Mouse (Mus musculus): ENCODE measurements around the gene Phactr1.

Phactr1 gene

DNA sequence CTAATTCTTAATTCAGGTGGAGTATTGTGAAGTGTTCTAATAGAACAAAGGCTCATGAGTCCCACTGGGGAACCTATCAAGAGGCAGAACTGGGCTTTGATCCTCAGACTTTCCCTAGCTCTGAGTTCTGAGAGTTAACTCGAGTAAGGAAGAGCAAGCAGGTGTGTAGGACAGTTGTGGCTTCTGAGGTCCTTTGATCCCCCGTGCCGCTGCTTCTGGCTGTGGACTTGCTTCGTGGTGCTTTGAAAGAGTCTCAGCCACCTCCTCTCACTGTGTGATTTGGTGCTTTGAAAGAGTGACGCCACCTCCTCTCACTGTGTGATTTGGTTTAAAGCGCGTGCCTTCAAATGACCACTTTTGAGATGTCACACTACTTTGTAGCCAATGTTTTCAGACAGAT, 305.4 kb downstream of the Phactr1 start:
- DNase-seq = no peak

DNA sequence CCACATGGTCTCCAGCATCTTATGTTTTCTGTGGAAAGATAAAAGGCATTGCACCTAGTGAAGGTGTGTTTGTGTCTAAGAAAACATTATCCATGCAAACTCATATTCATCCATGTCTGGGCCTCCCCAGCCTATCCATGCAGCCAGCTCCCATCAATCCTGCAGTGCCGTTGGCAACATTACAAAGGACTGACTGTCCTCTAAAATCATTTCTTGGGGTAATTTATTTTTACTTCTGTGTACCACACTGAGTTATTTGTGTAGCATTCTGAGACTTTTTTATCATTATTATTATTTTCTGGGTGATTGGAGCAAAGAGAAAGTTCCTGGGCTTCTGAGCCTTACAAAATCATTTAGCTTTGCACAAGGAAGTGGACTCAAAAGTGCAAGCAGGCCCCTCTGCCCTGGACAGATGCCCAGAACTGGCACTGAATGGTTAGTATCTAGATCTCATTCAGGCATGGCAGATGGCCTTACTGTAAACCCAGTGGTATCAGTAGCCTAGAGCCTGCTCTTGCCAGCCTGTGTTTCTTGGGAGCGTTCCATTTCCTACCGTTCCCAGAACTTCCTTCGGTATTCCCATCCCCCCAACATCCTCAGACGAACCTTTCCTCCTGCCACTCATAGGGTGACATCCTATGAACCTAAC, 307.6 kb downstream of the Phactr1 start:
- no peak for DNase-seq

DNA sequence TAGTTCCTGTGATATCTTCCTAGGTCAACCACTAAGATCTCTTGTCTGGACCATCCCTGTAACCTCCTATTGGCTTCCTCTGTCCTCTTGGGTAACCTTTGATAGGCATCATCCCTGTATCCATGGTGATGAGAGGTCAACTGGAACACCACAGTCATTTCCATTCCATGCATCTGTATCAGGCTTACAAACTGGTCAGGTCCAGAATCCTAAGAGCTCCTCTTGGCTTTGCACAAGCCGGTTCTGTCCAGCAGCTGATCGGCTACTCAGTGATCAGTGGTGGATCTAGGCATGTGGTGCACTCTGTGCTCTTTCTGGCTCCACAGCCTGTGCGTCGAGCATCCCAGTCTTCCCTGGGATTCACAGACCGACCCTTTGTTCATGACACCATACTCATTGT, 309.1 kb downstream of the Phactr1 start:
- DNase-seq = no peak

DNA sequence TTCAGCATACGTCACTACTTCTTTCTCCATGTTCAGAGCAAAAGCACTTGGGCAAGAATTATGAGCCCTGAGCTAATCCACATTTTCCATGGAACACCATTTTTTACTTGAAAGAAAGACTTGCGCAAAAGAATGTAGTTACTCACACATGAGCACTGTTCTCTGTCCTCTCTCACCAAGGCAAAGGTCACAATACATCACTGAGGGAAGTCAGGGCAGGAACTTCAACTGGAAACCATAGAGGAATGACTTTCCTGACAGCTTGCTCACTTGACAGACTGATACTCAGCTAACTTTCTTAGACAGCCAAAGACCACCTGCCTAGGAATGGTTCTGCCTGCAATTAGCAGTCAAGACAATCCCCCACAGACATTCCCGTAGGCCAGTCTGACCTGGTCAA, 309.6 kb downstream of the Phactr1 start:
- DNase-seq = no peak

DNA sequence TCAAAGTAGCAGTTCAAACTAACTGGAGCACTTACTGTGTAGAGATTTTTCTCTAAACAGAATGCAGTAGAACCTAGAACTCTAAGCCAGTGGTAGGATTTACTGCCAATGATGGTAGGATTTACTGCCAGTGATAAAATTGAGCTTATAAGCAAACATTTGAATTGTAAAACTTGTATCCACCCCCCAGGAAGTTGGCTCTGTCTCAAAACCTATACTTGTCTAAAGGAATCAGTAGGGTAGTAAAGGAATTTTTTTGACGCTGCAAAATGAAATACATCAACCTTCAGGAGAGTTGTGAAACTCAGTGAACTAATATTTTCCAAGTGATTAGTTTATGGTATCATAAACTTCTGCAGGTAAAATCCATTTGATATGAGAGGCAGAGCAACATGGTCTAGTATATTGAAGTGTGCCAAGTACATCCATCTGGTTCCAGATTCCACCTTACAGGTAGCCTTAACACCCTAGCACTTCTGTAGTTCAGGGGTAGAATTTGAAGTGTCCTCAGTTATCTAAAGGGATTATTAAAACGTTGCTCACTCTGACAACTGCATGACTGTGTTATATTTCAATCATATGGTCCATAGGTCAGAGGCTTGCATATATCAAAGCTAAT, 310.2 kb downstream of the Phactr1 start:
- DNase-seq = no peak

DNA sequence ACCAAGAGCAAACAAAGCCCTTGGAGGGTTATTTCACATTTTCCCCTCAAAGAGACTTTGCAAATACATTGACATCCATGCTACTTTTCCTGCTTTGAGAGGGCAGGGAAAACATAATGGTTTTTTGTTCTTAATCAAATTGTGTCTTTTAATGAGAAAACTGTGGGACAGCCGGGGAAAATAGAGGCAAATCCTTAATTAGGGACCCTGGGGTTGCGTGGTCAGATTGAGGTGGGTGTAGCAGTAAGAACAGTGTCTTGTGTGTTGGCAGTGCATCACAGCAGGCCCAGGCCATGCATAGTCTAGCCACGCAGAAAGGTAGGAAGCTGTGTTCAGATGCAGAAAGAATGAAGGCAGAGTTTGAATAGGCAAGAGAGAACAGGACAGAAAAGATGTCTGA, 310.7 kb downstream of the Phactr1 start:
- no peak for DNase-seq

DNA sequence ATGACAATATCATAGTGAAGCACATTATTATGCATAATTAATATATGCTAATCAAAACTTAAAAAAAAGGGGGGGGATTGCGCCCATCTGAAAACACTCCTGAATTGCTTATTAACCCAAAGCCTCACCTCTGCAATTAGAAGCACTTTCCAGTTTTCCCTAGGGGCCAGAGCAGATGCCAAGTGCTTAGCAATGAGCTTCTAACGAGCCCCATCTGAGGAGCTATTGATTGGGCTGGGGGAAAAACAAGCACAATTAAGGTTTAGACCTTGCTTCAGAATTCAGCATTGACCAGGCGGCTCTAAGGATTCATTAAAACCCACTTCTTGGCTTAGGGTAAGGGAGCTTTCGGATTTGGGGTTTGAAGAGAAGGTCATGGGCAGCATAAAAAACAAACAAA, 311.9 kb downstream of the Phactr1 start:
- no peak for DNase-seq

DNA sequence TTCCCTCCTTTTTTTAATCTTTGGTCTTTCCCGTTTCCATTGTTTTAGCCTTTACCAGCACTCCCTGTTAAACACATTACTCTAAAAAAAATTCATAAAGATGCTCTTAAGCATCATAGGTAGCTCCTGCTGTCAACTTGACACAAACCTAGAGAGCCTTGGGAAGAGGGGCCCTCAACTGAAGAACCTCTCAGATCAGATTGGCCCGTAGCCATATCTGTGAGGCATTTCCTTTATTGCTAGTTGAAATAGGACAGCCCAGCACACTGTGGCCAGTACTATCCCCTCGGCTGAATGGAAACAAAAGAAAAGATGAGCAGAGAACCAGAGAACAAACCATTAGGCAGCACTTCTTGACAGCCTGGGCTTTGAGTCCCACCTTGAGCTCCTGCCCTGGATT, 313.9 kb downstream of the Phactr1 start:
- DNase-seq = no peak

DNA sequence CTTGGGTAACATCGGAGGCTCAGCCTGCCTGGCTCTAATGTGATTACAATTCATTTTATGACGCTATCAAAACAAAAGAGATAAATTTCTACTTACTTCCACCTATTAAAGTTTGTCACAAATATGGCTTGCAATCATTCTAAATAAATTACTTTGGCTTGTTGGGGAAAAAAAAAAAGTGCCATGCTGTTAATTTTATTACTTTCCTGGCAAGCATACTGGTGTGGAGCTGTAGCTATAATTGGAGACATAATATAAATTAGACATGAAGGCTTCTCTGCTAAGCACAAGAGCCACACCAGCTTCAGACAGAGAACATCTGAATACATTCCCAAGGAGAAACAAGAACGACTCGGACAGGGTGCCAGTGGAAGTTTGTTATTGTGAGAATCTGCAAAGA, 315.8 kb downstream of the Phactr1 start:
- DNase-seq = no peak

DNA sequence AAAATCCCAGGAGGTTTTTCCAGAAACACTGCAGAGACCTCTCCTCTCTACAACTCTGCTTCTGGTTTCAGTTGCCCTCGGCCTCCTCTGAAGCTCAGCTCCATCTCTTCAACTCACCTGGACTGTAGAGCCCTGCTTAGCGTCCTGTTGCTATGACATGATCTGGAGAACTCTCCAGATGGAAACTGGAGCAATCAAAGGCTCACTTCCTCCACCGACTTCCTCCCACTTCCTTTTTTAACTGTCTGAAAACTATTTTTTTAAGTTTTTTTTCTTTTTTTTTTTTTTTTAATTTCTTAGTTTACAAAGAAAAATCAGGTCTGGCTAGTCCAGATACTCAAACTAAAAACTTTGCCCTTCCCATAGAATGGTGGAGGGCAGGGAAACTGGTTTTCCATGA, 318.9 kb downstream of the Phactr1 start:
- no peak for DNase-seq

DNA sequence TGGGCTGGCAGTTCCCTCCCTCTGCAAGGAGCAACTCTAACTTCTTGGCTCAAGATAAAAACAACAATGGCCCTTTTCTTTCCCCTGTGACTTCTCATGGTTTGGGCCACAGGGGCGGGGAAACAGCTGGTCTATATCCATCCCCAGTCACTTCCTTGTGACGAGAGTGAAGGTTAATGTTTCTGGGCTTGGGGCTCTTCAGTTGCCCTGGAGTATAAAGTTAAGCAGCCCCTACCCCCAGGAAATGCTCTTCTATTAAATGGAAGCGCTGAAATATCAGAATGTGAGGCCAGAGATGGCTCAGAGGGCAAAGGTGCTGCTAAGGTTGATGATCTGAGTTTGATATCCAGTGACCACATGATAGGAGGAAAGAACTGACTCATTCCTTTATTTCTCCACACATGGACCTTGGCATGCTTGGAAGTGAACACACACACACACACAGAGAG, 324.7 kb downstream of the Phactr1 start:
- DNase-seq = no peak

DNA sequence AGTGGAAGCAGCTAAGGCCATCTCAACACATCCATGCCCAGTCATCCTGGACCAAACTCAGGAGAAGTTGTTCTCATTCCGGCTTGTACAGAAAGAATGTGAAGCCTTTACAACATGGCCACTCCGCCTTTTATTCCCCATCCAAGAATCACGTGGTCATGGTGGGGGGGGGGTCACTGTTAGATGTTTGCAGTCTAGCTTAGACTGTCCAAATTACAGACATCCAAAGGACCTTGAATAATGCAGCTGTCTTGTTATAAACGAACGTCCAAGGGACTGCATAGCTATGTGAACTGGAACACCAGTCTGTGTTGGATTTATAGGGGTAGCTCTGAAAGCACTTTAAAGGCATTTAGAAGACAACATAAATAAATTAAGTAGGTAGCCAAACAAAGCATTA, 328.0 kb downstream of the Phactr1 start:
- DNase-seq = no peak

DNA sequence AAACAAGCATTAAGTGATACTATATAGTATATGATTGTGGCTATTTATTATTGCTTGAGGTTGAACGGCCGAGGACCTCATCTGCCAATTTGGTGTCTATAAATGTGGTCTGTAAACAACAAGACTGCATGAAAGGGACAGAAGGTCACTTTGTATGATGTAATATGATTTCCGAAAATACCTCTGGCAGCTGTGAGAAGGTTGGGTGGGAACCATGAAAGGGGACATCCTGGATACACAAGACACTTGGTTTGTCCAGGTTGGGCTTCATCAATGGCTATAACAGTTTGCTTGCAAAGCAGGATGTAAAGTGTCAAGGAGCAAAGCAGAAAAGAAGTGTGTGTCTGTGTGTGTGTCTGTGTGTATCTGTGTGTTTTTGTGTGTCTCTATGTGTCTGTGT, 329.2 kb downstream of the Phactr1 start:
- DNase-seq = no peak

DNA sequence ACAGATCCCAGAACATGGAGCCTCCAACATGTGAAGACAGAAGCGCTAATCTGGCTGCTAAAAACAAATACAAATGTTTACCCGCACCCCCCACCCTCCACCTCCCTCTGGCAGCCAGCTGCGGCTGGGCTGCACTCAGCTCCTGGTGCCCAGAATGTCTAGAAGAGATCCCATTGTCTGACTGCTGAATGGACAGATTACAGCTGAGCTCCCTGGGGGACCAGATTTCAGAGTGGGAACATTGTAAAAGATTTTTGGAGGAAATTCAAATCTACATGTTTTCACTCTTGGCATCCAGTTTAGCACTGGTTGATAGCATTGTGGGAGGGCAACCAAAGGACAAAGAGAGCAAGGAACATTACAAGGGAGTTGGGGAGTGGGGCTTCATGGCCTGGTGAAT, 331.1 kb downstream of the Phactr1 start:
- no peak for DNase-seq

DNA sequence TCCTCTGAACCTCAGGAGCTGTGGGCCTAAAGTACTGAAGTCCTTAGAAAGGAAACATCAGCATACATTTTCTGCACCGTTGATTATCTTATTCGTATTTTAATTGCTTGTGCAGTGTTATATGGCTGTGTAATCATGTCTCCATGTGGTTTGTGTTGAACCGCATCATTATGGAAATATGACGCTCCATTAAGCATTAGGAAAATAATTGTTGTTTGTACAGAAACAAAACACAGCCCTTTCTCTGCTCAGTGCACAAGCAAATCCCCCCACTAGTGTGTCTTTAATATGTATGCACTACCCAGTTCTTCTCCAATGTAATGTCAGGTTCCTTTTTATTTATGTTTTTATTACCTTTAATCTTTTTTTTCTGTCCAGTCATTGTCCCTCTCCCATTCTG, 333.6 kb downstream of the Phactr1 start:
- no peak for DNase-seq

DNA sequence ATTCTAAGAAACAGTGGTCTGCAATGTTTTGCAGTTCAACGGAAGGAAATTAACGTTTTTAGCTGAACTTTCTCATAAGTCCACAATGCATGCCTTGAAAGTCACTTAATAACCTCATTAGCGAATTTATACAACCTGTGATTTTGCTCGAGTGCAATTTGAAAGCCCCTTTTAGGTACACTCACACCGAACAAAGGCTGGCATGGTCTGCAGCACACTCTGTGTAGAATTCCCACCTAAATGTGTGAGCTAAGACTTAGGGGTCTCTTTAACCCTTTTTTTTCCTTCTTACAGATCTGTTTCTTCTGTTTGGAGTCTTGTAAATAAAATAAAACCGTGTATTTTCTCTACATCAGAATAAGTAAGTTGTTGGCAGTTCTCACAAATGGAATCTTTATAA, 335.3 kb downstream of the Phactr1 start:
- no peak for DNase-seq

DNA sequence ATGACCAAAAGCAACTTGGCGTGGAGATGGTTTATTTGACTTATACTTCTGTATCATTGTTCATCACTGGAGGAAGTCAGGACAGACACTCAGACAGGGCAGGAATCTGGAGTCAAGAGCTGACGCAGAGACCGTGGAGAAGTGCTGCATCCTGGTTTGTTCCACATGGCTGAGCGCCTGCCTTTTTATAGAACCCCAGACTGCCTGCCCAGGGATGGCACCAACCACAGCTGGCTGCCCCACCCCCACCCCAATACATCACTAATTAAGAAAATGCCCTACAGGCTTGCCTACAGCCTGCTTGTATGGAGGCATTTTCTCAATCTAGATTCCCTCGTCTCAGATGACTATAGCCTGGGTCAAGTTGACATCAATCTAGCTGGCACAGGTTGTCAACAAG, 338.4 kb downstream of the Phactr1 start:
- no peak for DNase-seq

DNA sequence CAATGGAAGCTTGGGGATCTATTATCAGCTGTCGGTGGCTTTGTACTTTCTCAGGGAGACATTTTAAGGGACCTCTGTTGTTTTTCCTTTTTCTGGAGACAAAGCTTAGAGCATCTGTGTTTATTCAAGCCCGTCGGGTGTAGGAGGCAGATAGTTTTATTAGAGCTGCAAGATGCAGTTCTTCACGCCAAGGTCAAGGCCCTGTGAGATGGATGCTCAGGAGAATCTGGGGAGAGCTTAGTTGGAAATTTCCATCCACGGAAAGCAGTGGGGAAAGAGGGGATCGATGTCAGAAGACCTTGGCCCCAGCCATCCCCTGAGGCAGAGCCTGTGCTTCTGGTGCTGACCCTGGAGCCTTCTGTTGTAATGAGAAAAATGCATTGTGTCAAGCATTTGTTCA, 340.6 kb downstream of the Phactr1 start:
- DNase-seq = no peak

DNA sequence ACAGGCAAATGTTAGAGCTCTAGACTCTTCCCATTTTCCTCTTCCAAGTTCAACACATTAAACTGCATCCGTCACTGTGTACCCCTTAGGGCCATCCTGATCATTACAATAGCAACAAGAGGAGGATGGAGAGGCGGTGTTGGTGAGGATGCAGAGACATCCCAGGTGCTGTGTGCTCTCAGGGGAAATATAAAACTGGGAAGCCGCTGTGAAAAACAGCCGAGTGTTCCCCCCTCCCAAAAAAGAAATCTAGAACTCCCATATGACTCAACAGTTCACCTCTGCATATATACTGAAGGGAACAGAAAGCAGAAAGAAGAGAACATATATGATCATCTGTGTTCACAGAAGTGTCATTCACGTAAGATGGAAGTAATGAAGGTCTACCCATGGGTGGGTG, 342.6 kb downstream of the Phactr1 start:
- no peak for DNase-seq

DNA sequence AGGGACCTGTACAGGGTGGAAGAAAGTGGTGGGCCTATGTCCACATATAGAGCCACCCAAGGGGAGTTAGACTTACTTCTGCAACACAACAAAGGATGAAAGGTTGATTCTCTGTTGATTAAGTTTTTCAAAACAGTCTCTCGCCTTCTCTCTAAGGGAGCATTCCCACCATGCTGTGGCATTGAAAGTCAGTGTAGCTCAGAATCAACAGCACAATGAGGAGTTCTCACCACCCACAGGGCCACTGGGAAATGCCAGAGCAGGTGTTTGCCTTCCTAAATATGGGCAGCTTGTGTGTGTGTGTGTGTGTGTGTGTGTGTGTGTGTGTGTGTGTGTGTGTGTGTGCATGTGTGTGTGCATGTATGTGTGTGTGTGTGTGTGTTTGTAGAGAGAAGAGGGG, 347.1 kb downstream of the Phactr1 start:
- no peak for DNase-seq

DNA sequence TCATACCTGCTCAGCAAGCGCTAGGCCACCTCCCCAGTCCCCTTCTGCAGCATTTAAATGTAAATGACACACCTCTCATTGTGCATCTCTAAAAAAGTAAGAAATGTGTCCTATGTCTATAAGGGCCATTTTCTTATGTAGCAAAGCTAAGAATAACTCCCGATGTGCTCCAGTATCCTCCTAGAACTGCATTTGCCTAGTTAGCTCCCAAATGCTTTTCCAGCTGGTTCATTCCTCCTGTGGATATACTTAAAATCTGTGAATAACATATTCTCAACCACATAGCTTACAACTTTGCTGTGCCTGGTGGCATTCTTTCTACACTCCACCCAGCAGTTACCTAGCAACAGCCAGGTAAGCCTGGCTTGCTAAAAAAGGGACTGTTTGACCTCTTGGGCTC, 349.8 kb downstream of the Phactr1 start:
- no peak for DNase-seq

DNA sequence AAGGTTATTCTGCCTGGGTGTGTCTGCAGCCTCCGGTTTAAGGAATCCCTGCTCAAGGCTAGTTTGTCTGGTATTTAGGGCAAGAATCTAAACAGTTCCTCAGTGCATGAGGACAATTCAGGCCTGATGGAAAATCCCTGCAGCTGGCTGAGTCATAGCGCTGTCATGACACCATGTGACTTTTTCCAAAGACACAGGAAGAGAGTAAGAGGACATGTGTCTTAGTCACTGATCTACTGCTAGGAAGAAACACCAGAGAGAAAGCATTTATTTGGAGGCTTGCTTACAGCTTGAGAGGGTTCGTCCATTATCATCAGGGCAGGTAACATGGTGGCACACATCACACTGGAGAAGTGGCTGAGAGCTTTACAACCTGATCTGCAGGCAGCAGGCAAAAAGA, 352.0 kb downstream of the Phactr1 start:
- no peak for DNase-seq

DNA sequence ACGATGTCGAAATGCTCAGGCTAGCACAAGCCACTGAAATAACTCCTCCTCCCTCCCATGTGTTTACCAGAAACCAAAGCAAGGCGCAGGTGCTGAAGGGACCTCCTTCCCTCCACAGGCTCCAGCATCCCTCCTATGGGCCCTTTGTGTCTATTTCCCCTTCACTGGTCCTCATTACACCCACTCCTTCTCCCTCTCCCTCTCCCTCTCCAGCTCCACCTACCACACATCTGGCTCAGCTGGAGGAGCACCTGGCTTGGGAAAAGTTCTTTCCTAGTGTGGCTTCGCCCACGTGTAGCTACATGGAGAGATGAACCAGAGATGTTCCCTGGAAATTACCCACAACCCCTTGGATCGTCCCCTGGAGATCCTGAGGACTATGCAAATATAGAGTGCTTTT, 356.1 kb downstream of the Phactr1 start:
- DNase-seq = no peak

DNA sequence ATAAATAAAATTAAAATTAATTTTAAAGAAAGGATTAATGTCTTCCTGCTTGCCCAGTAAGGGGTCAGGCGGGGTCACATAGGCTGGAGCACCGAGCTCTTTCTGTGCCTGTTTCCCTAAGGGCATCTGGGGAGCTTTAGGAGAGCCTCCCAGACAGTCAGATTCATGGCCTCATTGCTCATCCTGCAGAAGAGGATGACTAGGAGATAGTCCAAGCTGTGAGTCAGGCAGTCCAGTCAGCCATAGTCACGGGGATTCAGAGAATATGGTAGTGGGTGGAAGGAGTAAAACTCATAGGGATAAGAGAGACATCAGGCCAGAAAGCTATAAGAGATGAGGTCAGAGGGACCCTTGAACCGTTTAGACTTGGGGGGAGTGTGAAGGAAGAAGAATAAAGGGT, 362.3 kb downstream of the Phactr1 start:
- no peak for DNase-seq

DNA sequence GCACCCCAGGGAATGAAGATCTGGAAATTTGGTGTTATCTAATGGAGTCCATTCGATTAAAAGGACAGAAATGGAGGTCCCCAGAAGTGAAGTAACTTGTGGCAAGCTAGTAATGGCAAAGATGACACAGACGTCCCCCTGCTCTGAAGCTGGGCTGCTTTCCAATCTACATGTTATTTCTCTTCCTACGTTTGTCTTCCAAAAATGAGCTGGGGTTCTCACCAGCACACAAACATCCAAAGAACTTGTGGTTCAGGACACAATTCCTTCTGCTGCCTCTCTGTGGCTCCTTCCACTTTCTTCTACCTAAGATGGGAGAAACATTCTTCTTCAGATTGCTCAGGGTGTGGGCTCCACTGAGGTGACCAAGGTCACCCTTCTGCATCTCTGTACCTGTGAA, 368.1 kb downstream of the Phactr1 start:
- no peak for DNase-seq
